Mouse (Mus musculus) bone marrow, adult 2 months (tissue): ENCODE data around the gene Tpr. TPM values are rescaled to one million over a fixed set of nuclear protein-coding genes. Genes with fewer than 3 reads are reported as not detected.

Source experiments
- H3K27ac ChIP-seq: fragments of 200-500 bp; 2 replicates; pipeline ENCODE4 v1.5.1; 2012; ENCODE audit warnings: low read depth, mild to moderate bottlenecking, control low read depth, inconsistent platforms, low read length; ENCODE audit not compliant: control insufficient read depth, poor library complexity, insufficient read depth
- H3K4me1 ChIP-seq: fragments of 200-500 bp; 2 replicates; pipeline ENCODE4 v1.6.1; 2011; ENCODE audit warnings: low read length; ENCODE audit not compliant: control insufficient read depth, insufficient read depth
- H3K4me3 ChIP-seq: fragments of 200-500 bp; replicated peaks from 2 replicates; pipeline ENCODE3; 2011; ENCODE audit warnings: mild to moderate bottlenecking, low read depth, low read length, control low read depth; ENCODE audit not compliant: control insufficient read depth
- CTCF ChIP-seq: fragments of 200-500 bp; IDR thresholded peaks from 2 replicates; pipeline ENCODE4 v1.5.1; 2011; ENCODE audit warnings: low read length, control low read depth; ENCODE audit not compliant: control insufficient read depth, insufficient read depth
- POLR2A ChIP-seq: fragments of 200-500 bp; IDR thresholded peaks from 2 replicates; pipeline ENCODE4 v1.6.1; 2011; ENCODE audit warnings: low read depth, mild to moderate bottlenecking, control low read depth, low read length, borderline replicate concordance; ENCODE audit not compliant: control insufficient read depth
- WGBS: fragments of 180-500 bp; shearing (Covaris S2); methylation state at CpG from one replicate; pipeline ENCODE4 v1.1.7; 2018; 5-methylcytosine and 5-hydroxymethylcytosine counted together
- polyA plus RNA-seq: library from polyadenylated mRNA; stranded (reverse); fragments of >200 nt; gene quantifications from 2 replicates; pipeline ENCODE4 v1.2.4, GENCODE M21; 2011; ENCODE audit warnings: low replicate concordance; ENCODE audit not compliant: missing spikeins, insufficient read depth, insufficient read length

The Tpr gene
- polyA plus RNA-seq, 1 experiment: 144 TPM

GRCm38 (mm10) chr1:150438641-150439040 lies 46.0 kb downstream of the Tpr start:
- Histone ChIP-seq H3K4me1 (no peaks in the 10 kb centered on the region), H3K27ac (no peak overlapping the region), H3K4me3 (no peak overlapping the region)
- TF ChIP-seq POLR2A: no peak
- no peak for TF ChIP-seq CTCF
- 77% methylated on average over 3 of the region's 3 CpGs for WGBS

- WGBS: 74% methylated on average over 4 of the region's 4 CpGs
- Histone ChIP-seq H3K27ac (no peak overlapping the region), H3K4me1 (no peaks in the 10 kb centered on the region), H3K4me3 (no peak overlapping the region)
- TF ChIP-seq POLR2A: no peak
- TF ChIP-seq CTCF: no peak
Measured at GRCm38 (mm10) chr1:150441731-150442130, 49.1 kb downstream of the Tpr start.

- 29% methylated on average over 5 of the region's 5 CpGs for WGBS
- no peaks in the 10 kb centered on the region; the same call in 1 of the 2 replicates for H3K4me1 ChIP-seq
- H3K4me3 ChIP-seq: no peak overlapping the region
- H3K27ac ChIP-seq: no peak overlapping the region
- TF ChIP-seq CTCF (no peak), POLR2A (no peak)
Measured at GRCm38 (mm10) chr1:150458977-150459376, 66.3 kb downstream of the Tpr start.

GRCm38 (mm10) chr1:150459599-150459998 lies 67.0 kb downstream of the Tpr start:
- no peak for TF ChIP-seq POLR2A
- TF ChIP-seq CTCF: no peak
- Histone ChIP-seq H3K27ac (no peak overlapping the region), H3K4me3 (no peak overlapping the region), H3K4me1 (no peaks in the 10 kb centered on the region; the same call in 1 of the 2 replicates)
- 11% methylated on average over 3 of the region's 3 CpGs for WGBS

- H3K4me3 ChIP-seq: no peak overlapping the region
- H3K4me1 ChIP-seq: no peaks in the 10 kb centered on the region; the same call in 1 of the 2 replicates
- 86% methylated on average over 7 of the region's 7 CpGs for WGBS
- TF ChIP-seq POLR2A (no peak), CTCF (no peak)
- H3K27ac ChIP-seq: no peak overlapping the region
Measured at GRCm38 (mm10) chr1:150460595-150460994, 68.0 kb downstream of the Tpr start.

GRCm38 (mm10) chr1:150463068-150463467 lies 70.4 kb downstream of the Tpr start:
- WGBS: 83% methylated on average over 5 of the region's 5 CpGs
- Histone ChIP-seq H3K27ac (no peak overlapping the region), H3K4me1 (no peaks in the 10 kb centered on the region; the same call in 1 of the 2 replicates), H3K4me3 (no peak overlapping the region)
- TF ChIP-seq CTCF: no peak
- no peak for TF ChIP-seq POLR2A

GRCm38 (mm10) chr1:150463691-150464090 lies 71.1 kb downstream of the Tpr start:
- WGBS: 87% methylated on average over 4 of the region's 4 CpGs
- Histone ChIP-seq H3K4me1 (no peaks in the 10 kb centered on the region; the same call in 1 of the 2 replicates), H3K27ac (no peak overlapping the region), H3K4me3 (no peak overlapping the region)
- TF ChIP-seq CTCF (no peak), POLR2A (no peak)

GRCm38 (mm10) chr1:150465364-150465763 lies 72.7 kb downstream of the Tpr start:
- WGBS: 80% methylated on average over 10 of the region's 10 CpGs

GRCm38 (mm10) chr1:150466132-150466531 lies 73.5 kb downstream of the Tpr start, which contains the start of gene Prg4:
Gene Prg4, minus strand, starts transcription at chr1:150466165.
- H3K4me3 ChIP-seq: no peak within 1 kb of the TSS
- no peak within 1 kb of the TSS for H3K27ac ChIP-seq
- TF ChIP-seq POLR2A (no peak), CTCF (no peak)
- H3K4me1 ChIP-seq: no peaks in the 10 kb centered on the region; the same call in 1 of the 2 replicates
- 78% methylated on average over 3 of the region's 3 CpGs for WGBS

More at GRCm38 (mm10) chr1:150465364-150465763, 72.7 kb downstream of the Tpr start:
- Histone ChIP-seq H3K4me1 (no peaks in the 10 kb centered on the region; the same call in 1 of the 2 replicates), H3K4me3 (no peak overlapping the region), H3K27ac (no peak overlapping the region)
- no peak for TF ChIP-seq POLR2A
- no peak for TF ChIP-seq CTCF
